Mouse (Mus musculus) lung, postnatal 0 days (tissue): Measurements from ENCODE around the gene Zbtb16.

Experiments used
- CTCF ChIP-seq: IDR thresholded peaks from 2 replicates; pipeline ENCODE4 v1.5.1; 2016; ENCODE audit warnings: antibody characterized with exemption, mild to moderate bottlenecking
- EP300 ChIP-seq: IDR thresholded peaks from 2 replicates; pipeline ENCODE4 v1.6.1; 2016; ENCODE audit warnings: antibody characterized with exemption, mild to moderate bottlenecking, control low read depth

DNA sequence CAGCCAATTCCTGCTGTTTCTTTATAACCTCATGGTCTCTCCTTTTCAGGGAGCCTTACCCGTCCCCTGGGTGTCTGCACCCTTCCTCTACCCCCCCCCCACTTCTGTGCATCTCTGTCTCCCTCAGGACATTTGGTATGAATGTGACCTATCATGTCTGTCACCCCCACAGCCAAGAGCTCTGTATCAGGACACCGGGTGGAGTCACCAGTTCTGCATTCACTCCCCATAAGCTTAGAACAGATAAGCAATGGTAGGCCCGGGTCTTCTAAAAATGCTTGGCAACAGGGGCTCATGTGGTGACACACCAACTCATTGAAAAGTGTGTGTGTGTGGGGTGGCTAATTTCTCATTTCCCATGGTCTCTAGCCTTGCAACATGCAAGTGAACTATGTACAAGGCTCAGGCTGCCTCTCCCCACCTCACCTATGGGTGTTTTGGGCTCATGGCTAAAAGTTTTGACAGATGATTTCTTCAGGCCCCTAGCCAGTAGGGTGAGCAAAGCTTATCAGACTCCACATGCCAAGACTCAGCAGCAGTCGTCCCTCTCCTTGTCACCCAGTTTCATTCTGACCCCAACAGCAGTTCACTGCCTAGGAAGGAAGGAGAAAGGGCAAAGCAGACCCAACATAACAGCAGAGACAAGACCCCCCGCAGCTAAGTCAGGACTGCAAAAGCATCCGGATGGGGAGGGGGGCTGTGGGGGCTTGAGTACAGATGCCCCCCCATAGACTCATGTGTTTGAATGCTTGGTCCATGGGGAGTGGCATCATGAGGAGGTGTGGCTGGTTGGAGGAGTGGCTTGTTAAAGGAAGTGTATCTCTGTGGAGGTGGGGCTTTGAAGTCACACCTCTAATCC is 146.9 kb downstream of the Zbtb16 start:
- TF ChIP-seq CTCF (no peak), EP300 (no peak)
